Mouse (Mus musculus): ENCODE results near the gene Anks4b.

- TF ChIP-seq CTCF (IDR thresholded peaks at IDR 0.05; ENCODE audit: control insufficient read depth, insufficient read depth, insufficient read length) (no peak), USF1 (IDR thresholded peaks at IDR 0.05; ENCODE audit: low read depth) (no peak)
Observed at GRCm38 (mm10) chr7:120150898-120151297, 22.8 kb upstream of the Anks4b start.
